9 mouse cellular contexts compared by ENCODE assay signal in genomic region chr19:10458096-10458495, GRCm38 (mm10). TPM values are rescaled to one million over a fixed set of nuclear protein-coding genes. Genes with fewer than 3 reads are reported as not detected.
DNase-seq lines count a peak whose midpoint lies in the region; ATAC-seq and TF ChIP-seq lines count a peak whose summit lies in the region.
"Had no signal": no experiment of that assay in that cellular context is flagged by ENCODE, and none has a peak within 500 bp of the region (broad histone marks: within the 10 kb centered on the region; RNA-seq: fewer than 3 reads in every experiment).

No protein-coding gene starts in this region.

- no peak for TF ChIP-seq POLR2A in brain, embryonic 14.5 days (IDR thresholded peaks at IDR 0.05; ENCODE audit: borderline replicate concordance, extremely low read depth, insufficient read depth, insufficient read length, poor library complexity, severe bottlenecking)

- H3K36me3 ChIP-seq in midbrain, embryonic 15.5 days (replicated peaks), result no peaks in the 10 kb centered on the region

- TF ChIP-seq CTCF in brain, embryonic 14.5 days (IDR thresholded peaks at IDR 0.05; ENCODE audit: borderline replicate concordance, extremely low read depth, insufficient read depth, insufficient read length), result no peak

- H3K4me3 ChIP-seq in midbrain, embryonic 15.5 days, result peak overlapping the region; percentile 48

- H3K4me1 ChIP-seq in midbrain, embryonic 15.5 days, result peaks cover 26% of the 10 kb centered on the region

- no peak overlapping the region for H3K27ac ChIP-seq in midbrain, embryonic 15.5 days
- H3K27ac ChIP-seq: heart, adult 2 months had no signal

- peaks cover 62% of the 10 kb centered on the region for H3K27me3 ChIP-seq in midbrain, embryonic 15.5 days (replicated peaks)

- ATAC-seq in midbrain, embryonic 15.5 days (replicated peaks), result no peak

- WGBS in midbrain, embryonic 15.5 days, result 18% methylated on average over 8 of the region's 8 CpGs

- no peaks in the 10 kb centered on the region for H3K9me3 ChIP-seq in midbrain, embryonic 15.5 days

- H3K9ac ChIP-seq in midbrain, embryonic 15.5 days, result no peak overlapping the region; the same call in 1 of the 2 replicates

- H3K4me2 ChIP-seq in midbrain, embryonic 15.5 days, result peak overlapping the region; percentile 81

- intact Hi-C loops in heart, postnatal 36 days (cut with DNase I), result no loop called here
- intact Hi-C loops in gastrocnemius, postnatal 36 days (cut with DNase I), result no loop called here

- DNase-seq in heart, adult 8-10 months (ENCODE audit: low spot score), result peak; percentile 48
- no peak for DNase-seq in heart, adult 9 months (ENCODE audit: low spot score in 2 of 2)
- DNase-seq in brain, embryonic 14.5 days (ENCODE audit: low read depth), result peak; percentile 64
- DNase-seq in heart, postnatal 36 days, result peak; percentile 29 to 31
- DNase-seq in kidney, postnatal 4 days, result peak; percentile 42 to 57
- DNase-seq in gastrocnemius, postnatal 36 days, result no peak
- no peak for DNase-seq in T-cell, adult 2 months (ENCODE audit: low spot score)

RNA-seq across cellular contexts. Expression of gene Lrrc10b, which starts 0.8 kb away (rescaled TPM):
- 1 to 10 TPM in 2 of 4 experiments, under 1 TPM in 2; 0.38 to 6.4 (median 1.9) TPM for total RNA-seq in heart, adult 8-10 months (2022)
- polyA plus RNA-seq in brain, embryonic 14.5 days (2012; rRNA removed), result 1.4 and 2.0 TPM in 2 replicates
- 1 to 10 TPM; 1.0 to 1.1 TPM for total RNA-seq in heart, postnatal 36 days (2021)
- polyA plus RNA-seq in midbrain, embryonic 15.5 days (2015; fragmentation: Nextera tagmentation; extraction: Ambion mirVana), result 1.7 and 2.4 TPM in 2 replicates
- under 1 TPM; 0.23 to 0.27 TPM for total RNA-seq in gastrocnemius, postnatal 36 days (2021)

RNA-seq across cellular contexts. Expression of gene Ppp1r32, which starts 24.6 kb away (rescaled TPM):
- under 1 TPM in 3 of 4 experiments, not detected in 1; 0.22 to 0.38 (median 0.28) TPM for total RNA-seq in heart, adult 8-10 months (2022)
- 2.3 and 2.5 TPM in 2 replicates for polyA plus RNA-seq in brain, embryonic 14.5 days (2012; rRNA removed)
- total RNA-seq in heart, postnatal 36 days (2021), result under 1 TPM; 0.19 to 0.61 TPM
- 2.4 and 3.7 TPM in 2 replicates for polyA plus RNA-seq in midbrain, embryonic 15.5 days (2015; fragmentation: Nextera tagmentation; extraction: Ambion mirVana)
- total RNA-seq in gastrocnemius, postnatal 36 days (2021), result under 1 TPM; 0.46 to 0.49 TPM

Comparison
In these comparisons a context has a peak if more than half of its experiments do, and no peak if none do; other contexts are left out.
1. DNase-seq: peak in heart, adult 8-10 months (single experiment), brain, embryonic 14.5 days (single experiment), heart, postnatal 36 days (2 of 2) and kidney, postnatal 4 days (2 of 2); none in heart, adult 9 months (0 of 2), gastrocnemius, postnatal 36 days (0 of 2) and T-cell, adult 2 months (single experiment).